Mouse (Mus musculus) midbrain, embryonic 14.5 days (tissue): ENCODE measurements around the gene Pigk. TPM values are rescaled to one million over a fixed set of nuclear protein-coding genes. Genes with fewer than 3 reads are reported as not detected.

ENCODE experiments used
- ATAC-seq: fragments of 200-750 bp; cut with Nextera tagmentation; 2 replicates; pipeline ENCODE4 v1.8.0; 2017; ENCODE audit warnings: moderate number of reproducible peaks, moderate library complexity; ENCODE audit not compliant: low FRiP score, low TSS enrichment
- DNase-seq: peaks from one replicate; pipeline ENCODE4 v3.0.0-alpha.2; 2015
- H3K27ac ChIP-seq: fragments of 300-500 bp; sonication (generic); replicated peaks from 2 replicates; pipeline ENCODE4 v1.5.1; 2014; ENCODE audit warnings: mild to moderate bottlenecking, low read depth, low read length, moderate library complexity
- H3K27me3 ChIP-seq: fragments of 300-500 bp; sonication (generic); 2 replicates; pipeline ENCODE4 v1.6.1; 2014; ENCODE audit warnings: low read length, control low read depth, mixed read lengths; ENCODE audit not compliant: control insufficient read depth, insufficient read depth
- H3K36me3 ChIP-seq: fragments of 300-500 bp; sonication (generic); 2 replicates; pipeline ENCODE4 v1.6.1; 2014; ENCODE audit warnings: low read length, control low read depth; ENCODE audit not compliant: control insufficient read depth, insufficient read depth
- H3K4me1 ChIP-seq: fragments of 300-500 bp; sonication (generic); 2 replicates; pipeline ENCODE4 v1.6.1; 2014; ENCODE audit warnings: mild to moderate bottlenecking, antibody characterized with exemption, low read length, control low read depth; ENCODE audit not compliant: control insufficient read depth, insufficient read depth
- H3K4me2 ChIP-seq: fragments of 300-500 bp; sonication (generic); 2 replicates; pipeline ENCODE4 v1.6.1; 2014; ENCODE audit warnings: mild to moderate bottlenecking, low read length, moderate library complexity
- H3K4me3 ChIP-seq: fragments of 300-500 bp; sonication (generic); replicated peaks from 2 replicates; pipeline ENCODE4 v1.5.1; 2014; ENCODE audit warnings: low read depth, low read length
- H3K9ac ChIP-seq: fragments of 300-500 bp; sonication (generic); replicated peaks from 2 replicates; pipeline ENCODE4 v1.6.1; 2014; ENCODE audit warnings: mild to moderate bottlenecking, low read length, moderate library complexity
- H3K9me3 ChIP-seq: fragments of 300-500 bp; sonication (generic); 2 replicates; pipeline ENCODE4 v1.6.1; 2016; ENCODE audit warnings: low read length, control low read depth, mixed read lengths; ENCODE audit not compliant: control insufficient read depth
- WGBS: fragments of 180-500 bp; shearing (Covaris S2); extraction: QIAGEN DNeasy Blood & Tissue Kit; methylation state at CpG from one replicate; pipeline ENCODE4 v1.1.7; 2014; 5-methylcytosine and 5-hydroxymethylcytosine counted together
- polyA plus RNA-seq: library from polyadenylated mRNA; unstranded; fragments of >200 nt; fragmentation: Nextera tagmentation; extraction: Ambion mirVana; gene quantifications from 2 replicates; pipeline ENCODE4 v1.2.1, GENCODE M21; 2014

Pigk gene
- polyA plus RNA-seq, 1 experiment from 2014 or later: 50.6 TPM

DNA sequence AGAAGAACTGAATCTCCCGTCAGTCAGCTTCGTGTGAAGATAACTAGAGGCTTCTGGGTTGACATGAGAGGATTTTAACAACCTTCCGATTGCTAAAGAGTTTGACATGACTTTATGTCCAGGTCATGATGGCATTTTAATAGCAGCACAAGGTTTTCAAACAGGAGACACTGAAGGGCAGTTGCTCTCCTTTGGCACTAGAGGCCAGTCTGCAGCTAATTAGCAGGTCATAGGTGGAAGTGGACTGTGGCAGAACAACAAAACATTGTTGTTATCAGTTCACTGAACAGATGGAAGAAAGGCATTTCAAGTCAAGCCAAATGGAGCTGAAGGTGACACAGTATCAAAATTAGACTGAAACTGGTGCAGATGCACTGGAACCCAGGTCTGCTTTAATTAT, 4.0 kb upstream of the Pigk start:
- no peak for DNase-seq
- H3K27ac ChIP-seq: no peak overlapping the region
- no peak overlapping the region for H3K9ac ChIP-seq
- no peaks in the 10 kb centered on the region for H3K27me3 ChIP-seq
- no peak for ATAC-seq
- 88% methylated on average over 3 of the region's 3 CpGs for WGBS
- H3K4me1 ChIP-seq: 0 out of 2 replicates have a peak, but pooled peaks cover 4% of the 10 kb centered on the region
- H3K4me3 ChIP-seq: no peak overlapping the region
- no peak overlapping the region for H3K4me2 ChIP-seq
- no peaks in the 10 kb centered on the region for H3K9me3 ChIP-seq
- H3K36me3 ChIP-seq: no peaks in the 10 kb centered on the region

DNA sequence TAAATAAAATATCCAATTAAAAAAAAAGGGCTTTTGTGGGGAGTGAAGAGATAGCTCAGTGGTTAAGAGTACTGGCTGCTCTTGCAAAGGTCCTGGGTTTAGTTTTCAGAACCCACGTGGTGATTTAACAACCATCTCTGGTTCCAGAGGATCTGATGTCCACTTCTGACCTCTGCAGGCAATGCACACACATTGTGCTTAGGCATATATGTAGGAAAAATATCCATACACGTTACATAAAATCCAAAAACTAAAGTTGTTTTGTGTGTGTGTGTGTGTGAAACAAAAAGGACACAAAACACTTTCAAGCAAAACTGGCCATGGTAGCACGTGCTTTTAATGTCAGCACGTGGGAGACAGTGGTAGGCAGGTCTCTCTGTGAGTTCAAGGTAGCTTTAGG, 943 bp upstream of the Pigk start:
- Histone ChIP-seq H3K9ac (no peak overlapping the region), H3K4me3 (no peak overlapping the region), H3K9me3 (no peaks in the 10 kb centered on the region), H3K36me3 (no peaks in the 10 kb centered on the region), H3K27ac (no peak overlapping the region), H3K4me1 (0 out of 2 replicates have a peak, but pooled peaks cover 5% of the 10 kb centered on the region), H3K4me2 (no peak overlapping the region), H3K27me3 (no peaks in the 10 kb centered on the region)
- no peak for DNase-seq
- ATAC-seq: no peak
- WGBS: 75% methylated on average over 4 of the region's 4 CpGs

DNA sequence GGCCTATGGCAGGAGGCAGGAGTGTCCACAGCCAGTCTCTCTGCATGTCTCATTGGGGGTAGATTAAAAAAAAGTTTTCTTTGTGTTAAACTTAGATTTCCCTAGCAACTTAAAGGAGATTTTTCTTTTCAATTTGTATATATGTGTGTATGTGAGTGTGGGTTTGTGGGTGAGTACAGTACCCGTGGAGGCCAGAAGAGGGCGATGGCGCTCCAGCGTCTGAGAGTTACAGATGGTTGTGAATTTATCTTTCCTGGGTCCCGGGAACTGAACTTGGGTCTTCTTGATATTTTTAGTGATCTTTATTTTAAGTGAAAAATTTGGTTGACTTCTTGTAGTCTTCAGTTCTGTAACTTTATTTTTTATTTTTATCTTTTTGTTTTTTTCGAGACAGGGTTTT, 7.4 kb downstream of the Pigk start:
- Histone ChIP-seq H3K4me1 (no peaks in the 10 kb centered on the region), H3K9me3 (no peaks in the 10 kb centered on the region), H3K4me2 (no peak overlapping the region), H3K4me3 (no peak overlapping the region), H3K9ac (no peak overlapping the region), H3K36me3 (peaks cover 13% of the 10 kb centered on the region), H3K27ac (no peak overlapping the region), H3K27me3 (no peaks in the 10 kb centered on the region)
- ATAC-seq (no peak), DNase-seq (no peak)
- WGBS: 87% methylated on average over 6 of the region's 6 CpGs

- no peak for ATAC-seq
- Histone ChIP-seq H3K4me1 (no peaks in the 10 kb centered on the region), H3K27me3 (no peaks in the 10 kb centered on the region), H3K9me3 (no peaks in the 10 kb centered on the region), H3K4me3 (no peak overlapping the region), H3K27ac (no peak overlapping the region), H3K4me2 (no peak overlapping the region), H3K36me3 (peaks cover 13% of the 10 kb centered on the region), H3K9ac (no peak overlapping the region)
- WGBS: 61% methylated on average over 3 of the region's 3 CpGs
- DNase-seq: peak; percentile 44
Observed at GRCm38 (mm10) chr3:152722836-152723235, 8.9 kb downstream of the Pigk start.

GRCm38 (mm10) chr3:152724446-152724845, 10.5 kb downstream of the Pigk start:
- no peaks in the 10 kb centered on the region for H3K27me3 ChIP-seq
- no peak overlapping the region for H3K4me2 ChIP-seq
- ATAC-seq (no peak), DNase-seq (no peak)
- H3K27ac ChIP-seq: no peak overlapping the region
- peaks cover 10% of the 10 kb centered on the region; the same call in 1 of the 2 replicates for H3K36me3 ChIP-seq
- H3K9me3 ChIP-seq: no peaks in the 10 kb centered on the region
- no peaks in the 10 kb centered on the region for H3K4me1 ChIP-seq
- H3K4me3 ChIP-seq: no peak overlapping the region
- 95% methylated on average over 9 of the region's 9 CpGs for WGBS
- H3K9ac ChIP-seq: no peak overlapping the region

DNA sequence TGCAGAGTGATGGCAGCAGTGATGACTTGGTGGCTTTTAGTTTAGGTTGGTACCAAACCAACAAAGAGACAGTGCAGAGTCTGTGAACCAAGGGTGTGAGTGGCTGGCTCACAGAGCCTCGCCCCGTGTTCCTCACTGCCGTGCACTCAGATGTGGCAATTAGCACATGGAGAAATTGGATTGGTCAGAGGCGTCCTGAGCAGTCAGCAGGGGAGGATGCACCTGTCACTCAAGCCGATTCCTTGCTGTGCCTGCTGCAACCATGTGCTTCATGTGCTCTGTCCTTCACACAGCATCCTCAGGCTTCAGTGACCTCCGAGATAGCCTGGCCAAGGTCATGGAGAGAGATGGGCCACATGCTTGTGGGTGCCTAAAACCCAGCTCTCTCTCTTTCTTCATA, 14.3 kb downstream of the Pigk start:
- H3K27ac ChIP-seq: no peak overlapping the region
- 43% methylated on average over 6 of the region's 6 CpGs for WGBS
- H3K9me3 ChIP-seq: no peaks in the 10 kb centered on the region
- no peak overlapping the region for H3K4me3 ChIP-seq
- ATAC-seq: no peak
- H3K4me2 ChIP-seq: no peak overlapping the region
- peaks cover 5% of the 10 kb centered on the region; the same call in 1 of the 2 replicates for H3K36me3 ChIP-seq
- no peak for DNase-seq
- H3K4me1 ChIP-seq: no peaks in the 10 kb centered on the region
- H3K27me3 ChIP-seq: no peaks in the 10 kb centered on the region
- no peak overlapping the region for H3K9ac ChIP-seq

DNA sequence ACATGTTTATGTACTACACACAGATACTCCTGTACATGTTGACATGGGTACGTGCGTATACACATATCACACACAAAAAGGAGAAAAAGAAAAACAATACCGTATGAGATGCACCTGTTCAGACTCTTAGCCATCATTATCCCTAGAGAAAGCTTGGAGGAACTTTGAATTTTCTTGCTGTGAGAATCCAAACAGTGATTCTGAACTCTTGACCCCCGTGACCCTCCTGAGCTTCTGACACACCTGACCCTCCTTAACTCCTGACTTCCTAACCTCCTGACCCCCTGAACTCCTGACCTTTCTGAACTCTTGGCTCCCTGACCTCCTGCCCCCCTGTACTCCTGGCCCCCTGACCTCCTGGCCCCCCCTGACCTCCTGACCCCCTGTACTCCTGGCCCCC, 19.1 kb downstream of the Pigk start:
- DNase-seq (peak; percentile 44), ATAC-seq (no peak)
- H3K9ac ChIP-seq: no peak overlapping the region
- no peaks in the 10 kb centered on the region for H3K4me1 ChIP-seq
- no peak overlapping the region for H3K4me2 ChIP-seq
- H3K27ac ChIP-seq: no peak overlapping the region
- WGBS: 93% methylated on average over 4 of the region's 4 CpGs
- H3K9me3 ChIP-seq: no peaks in the 10 kb centered on the region
- H3K4me3 ChIP-seq: no peak overlapping the region
- no peaks in the 10 kb centered on the region for H3K36me3 ChIP-seq
- no peaks in the 10 kb centered on the region for H3K27me3 ChIP-seq

GRCm38 (mm10) chr3:152733513-152733912, 19.6 kb downstream of the Pigk start:
- H3K36me3 ChIP-seq: no peaks in the 10 kb centered on the region
- H3K4me3 ChIP-seq: no peak overlapping the region
- H3K9me3 ChIP-seq: no peaks in the 10 kb centered on the region
- no peak overlapping the region for H3K27ac ChIP-seq
- no peaks in the 10 kb centered on the region for H3K27me3 ChIP-seq
- ATAC-seq: no peak
- no peak overlapping the region for H3K4me2 ChIP-seq
- H3K9ac ChIP-seq: no peak overlapping the region
- no peaks in the 10 kb centered on the region for H3K4me1 ChIP-seq
- peak; percentile 31 for DNase-seq

DNA sequence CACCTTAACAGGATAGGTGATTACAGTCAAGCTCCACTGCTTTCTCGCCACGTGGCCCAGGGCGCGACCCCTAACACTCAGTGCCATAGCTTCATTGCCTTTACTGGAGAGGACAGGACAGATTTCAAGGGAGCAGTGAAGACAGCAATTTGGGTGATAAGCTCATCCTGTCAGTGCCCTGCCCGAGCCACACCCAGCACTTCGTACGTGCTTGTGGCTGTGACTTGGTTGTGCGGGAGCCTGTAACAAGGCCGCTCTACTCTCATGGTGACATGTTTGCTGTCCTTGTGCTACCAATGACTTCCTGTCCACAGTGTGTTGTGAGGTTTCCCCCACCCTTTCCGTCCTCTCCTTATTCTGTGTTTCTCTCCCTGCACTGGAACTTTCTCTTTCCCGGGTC, 20.2 kb downstream of the Pigk start:
- Histone ChIP-seq H3K4me3 (no peak overlapping the region), H3K9ac (no peak overlapping the region), H3K27ac (no peak overlapping the region), H3K27me3 (no peaks in the 10 kb centered on the region), H3K36me3 (no peaks in the 10 kb centered on the region), H3K4me1 (no peaks in the 10 kb centered on the region), H3K9me3 (no peaks in the 10 kb centered on the region), H3K4me2 (no peak overlapping the region)
- ATAC-seq (no peak), DNase-seq (no peak)
- WGBS: 91% methylated on average over 11 of the region's 11 CpGs
